Mouse (Mus musculus): Measurements from ENCODE around the gene Zscan2.
"Not testable (repeated sequence)": the region's sequence is repeated elsewhere in the genome, so short reads cannot be mapped to it uniquely, and the experiment has no call there.

Gene Zscan2

GRCm38 (mm10) chr7:80860729-80861274, at the start of gene Zscan2:
Zscan2 (plus strand) TSS chr7:80860920.
- ATAC-seq (ENCODE audit: low TSS enrichment), result peak; percentile 95

GRCm38 (mm10) chr7:80813397-80813796, 47.3 kb upstream of the Zscan2 start:
- no peak for ATAC-seq (ENCODE audit: low TSS enrichment)

DNA sequence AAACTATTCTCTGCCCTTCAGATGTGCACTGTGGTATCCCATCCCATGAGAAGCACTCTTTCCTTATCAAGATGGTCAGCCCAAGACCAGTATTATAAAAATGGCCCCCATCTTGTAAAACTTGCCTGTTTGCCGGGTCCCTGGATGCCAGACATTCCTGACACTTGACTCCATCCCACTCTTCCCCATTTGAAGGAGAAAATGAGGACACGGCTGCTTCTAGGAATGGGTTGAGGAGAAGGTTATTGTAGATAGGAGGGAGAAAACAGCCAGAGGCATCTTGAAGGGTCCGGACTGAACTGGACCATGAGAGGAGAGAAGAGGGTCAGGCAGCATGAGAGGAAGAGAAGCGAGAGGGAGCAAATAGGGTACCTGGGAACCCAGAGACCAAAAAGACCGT, 44.1 kb upstream of the Zscan2 start:
- no peak for ATAC-seq (ENCODE audit: low TSS enrichment)

DNA sequence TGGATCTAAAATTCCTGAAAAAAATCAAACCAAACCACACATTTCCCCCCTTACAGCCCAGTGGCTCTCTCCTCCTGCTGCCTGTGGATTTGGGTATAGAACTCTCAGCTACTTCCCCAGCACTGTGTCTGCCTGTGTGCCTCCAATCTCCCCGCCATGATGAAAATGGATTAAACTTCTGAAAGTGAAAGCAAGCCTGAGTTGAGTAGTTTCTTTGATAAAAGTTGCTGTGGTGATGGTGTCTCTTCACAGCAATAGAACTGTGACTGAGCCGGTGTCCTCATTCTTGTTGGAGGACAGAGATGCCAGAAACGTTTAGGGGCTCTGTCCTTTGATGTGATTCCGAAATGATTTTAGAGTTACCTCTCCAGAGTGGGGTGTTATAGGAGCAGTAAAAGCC, 39.9 kb upstream of the Zscan2 start:
- no peak for ATAC-seq (ENCODE audit: low TSS enrichment)

DNA sequence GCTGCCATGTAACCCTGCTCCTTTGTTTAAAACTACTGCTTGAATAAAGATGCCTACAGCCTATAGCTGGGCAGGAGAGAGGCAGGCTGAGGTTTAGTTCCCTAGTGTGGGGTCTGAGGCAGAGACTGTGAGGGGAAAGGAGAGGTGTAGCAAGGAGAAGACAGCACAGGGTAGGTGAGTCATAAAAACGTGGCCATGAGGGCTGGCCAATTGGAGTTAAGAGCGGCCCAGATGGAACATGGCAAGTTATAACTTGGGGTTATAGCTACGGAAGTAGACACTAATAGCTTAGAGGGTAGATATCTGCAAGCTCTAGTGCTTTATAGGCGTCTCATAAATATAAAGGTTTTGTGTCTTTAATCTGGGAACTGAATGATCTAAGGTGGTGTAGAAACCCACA, 37.5 kb upstream of the Zscan2 start:
- ATAC-seq (ENCODE audit: low TSS enrichment), result no peak

DNA sequence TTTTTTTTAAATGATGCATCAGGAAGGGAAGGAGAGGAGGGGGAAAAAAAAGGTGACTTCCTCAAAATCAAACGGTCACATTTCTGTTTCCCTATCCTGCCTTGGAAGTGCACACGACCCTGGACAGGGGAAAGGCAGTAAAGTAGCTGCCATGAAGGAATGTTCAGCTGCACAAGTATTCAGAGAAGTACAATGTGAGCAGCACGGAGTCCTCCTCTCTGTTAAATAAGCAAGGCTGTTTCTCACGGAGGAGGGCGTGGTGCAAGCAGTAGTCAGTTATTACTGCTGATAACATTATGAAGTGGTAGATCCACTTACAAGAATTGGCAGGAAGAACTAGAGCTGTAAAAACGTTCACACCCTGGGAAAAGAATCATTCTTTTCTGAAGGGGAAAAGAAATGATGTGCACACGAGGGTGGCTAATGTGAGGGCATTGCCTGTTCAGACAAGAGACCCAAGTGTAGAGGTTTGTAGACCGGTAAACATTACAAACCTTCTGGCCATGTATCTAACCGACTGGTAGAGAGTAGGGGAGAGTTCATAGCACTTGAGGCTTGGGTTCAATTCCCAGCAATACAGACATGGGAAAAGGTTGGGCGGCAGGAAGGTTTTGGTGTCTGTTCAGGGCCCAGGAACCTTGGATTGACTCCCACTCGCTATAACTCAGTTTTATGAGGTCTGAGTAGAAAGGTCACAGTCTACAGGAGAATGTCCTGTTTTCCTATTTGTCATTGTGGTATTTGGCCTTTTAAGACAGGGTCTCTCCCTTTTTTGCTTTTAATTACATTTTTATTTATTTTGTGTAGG, 36.6 kb upstream of the Zscan2 start:
- ATAC-seq (ENCODE audit: low TSS enrichment), result no peak

- no peak for ATAC-seq (ENCODE audit: low TSS enrichment)
These were observed 34.8 kb upstream of the Zscan2 start, which contains the start of gene Iqgap1 for GRCm38 (mm10) chr7:80825843-80826403. Iqgap1 (minus strand) TSS chr7:80825974.

- no peak for ATAC-seq (ENCODE audit: low TSS enrichment)
These were observed 32.4 kb upstream of the Zscan2 start for GRCm38 (mm10) chr7:80828146-80828860.

- no peak for ATAC-seq (ENCODE audit: low TSS enrichment)
These were observed 30.4 kb upstream of the Zscan2 start for GRCm38 (mm10) chr7:80830193-80830803.

- ATAC-seq (ENCODE audit: low TSS enrichment), result no peak
These were observed 28.5 kb upstream of the Zscan2 start for GRCm38 (mm10) chr7:80832191-80832590.

GRCm38 (mm10) chr7:80832996-80833650, 27.6 kb upstream of the Zscan2 start:
- not testable (repeated sequence) for ATAC-seq (ENCODE audit: low TSS enrichment)

DNA sequence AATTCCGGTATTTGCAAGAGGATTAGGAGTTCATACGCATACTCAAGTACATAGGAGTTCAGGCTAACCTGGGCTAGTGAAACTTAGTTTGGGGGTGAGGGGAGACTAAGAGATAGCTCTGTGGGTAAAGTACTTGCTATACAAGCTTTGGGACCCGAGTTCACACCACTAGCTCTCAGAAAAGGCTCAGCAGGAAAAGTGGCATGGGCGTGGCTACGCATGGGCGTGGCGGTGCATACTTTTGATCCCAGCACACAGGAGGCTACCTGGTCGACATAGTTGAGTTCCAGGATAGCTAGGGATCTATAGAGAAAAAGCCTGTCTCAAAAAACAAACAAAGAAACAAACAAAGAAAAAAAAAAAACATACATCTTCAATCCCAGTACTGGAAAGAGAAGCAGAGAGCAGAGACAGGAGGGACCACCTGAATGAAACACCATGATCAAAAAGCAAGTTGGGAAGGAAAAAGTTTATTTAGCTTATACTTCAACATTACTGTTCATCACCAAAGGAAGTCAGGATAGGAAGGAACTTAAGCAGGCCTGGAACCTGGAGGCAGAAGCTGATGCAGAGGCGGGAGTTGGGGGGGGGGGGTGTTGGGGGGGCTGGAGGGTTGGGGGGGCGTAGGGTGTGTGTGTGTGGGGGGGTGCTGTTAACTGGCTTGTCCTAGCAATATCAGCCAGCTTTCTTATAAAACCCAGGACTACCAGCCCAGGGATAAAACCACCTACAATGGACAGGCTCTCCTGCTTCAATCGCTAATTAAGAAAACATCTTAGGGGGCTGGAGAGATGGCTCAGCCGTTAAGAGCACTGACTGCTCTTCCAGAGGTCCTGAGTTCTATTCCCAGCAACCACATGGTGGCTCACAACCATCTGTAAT, 26.8 kb upstream of the Zscan2 start:
- ATAC-seq (ENCODE audit: low TSS enrichment), result no peak

GRCm38 (mm10) chr7:80835984-80836652, 24.6 kb upstream of the Zscan2 start:
- no peak for ATAC-seq (ENCODE audit: low TSS enrichment)

DNA sequence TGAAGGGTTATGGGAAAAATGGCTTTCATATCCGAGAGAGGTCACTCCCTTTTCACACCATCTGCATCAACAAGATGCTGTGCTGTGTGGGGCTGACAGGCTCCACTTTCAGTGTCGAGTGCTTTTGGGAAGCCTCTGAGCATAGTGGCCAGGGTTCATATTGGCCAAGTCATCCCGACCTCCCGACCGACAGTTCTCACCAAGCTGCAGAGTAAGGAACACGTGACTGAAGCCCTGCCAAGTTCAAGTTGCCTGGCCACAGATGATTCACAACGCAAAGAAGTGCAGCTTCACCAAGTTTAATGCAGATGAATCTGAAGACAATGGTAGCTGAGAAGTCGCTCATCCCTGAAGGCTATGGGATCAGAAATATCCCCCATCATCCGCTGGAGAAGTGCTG, 23.0 kb upstream of the Zscan2 start:
- ATAC-seq (ENCODE audit: low TSS enrichment), result no peak

- ATAC-seq (ENCODE audit: low TSS enrichment), result no peak
These were observed 22.5 kb upstream of the Zscan2 start for GRCm38 (mm10) chr7:80838247-80838646.

DNA sequence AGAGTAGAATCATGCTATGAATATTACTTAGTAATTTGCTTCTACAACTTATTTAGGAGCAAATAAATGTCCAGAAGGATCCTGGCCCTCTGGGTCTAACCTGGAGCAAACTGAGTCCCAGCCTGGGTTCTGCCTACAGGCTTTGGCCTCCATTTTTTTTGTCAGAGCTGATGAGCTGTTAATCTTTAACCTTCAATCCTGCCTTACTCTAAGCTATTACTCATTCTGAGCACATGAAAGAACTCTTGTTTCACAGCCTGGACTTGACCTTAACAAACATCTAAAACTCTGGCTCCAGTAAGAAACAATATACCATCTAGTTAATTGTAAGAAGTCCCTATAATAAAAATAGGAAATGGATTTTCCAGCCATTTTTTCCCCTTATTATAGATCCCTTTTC, 21.0 kb upstream of the Zscan2 start:
- ATAC-seq (ENCODE audit: low TSS enrichment), result no peak

DNA sequence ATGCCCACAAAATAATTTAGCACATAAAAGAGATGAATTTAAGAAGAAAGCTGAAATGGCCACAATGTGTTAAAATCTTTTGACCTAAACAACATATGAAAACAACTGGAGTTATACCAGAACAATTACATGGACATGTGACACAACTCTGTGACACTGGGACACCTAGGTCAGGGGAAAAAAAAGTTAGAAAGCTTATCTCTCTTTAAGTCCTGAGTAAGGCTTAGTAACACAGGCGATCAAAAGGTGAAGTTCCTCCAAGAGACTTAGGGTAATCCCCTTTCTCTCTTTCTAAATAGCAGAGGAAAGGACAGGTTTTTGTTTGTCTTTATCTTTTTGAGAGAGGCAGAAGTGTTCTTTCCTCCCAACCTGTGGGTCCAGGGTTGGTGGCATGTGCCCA, 20.5 kb upstream of the Zscan2 start:
- no peak for ATAC-seq (ENCODE audit: low TSS enrichment)

GRCm38 (mm10) chr7:80840937-80841336, 19.8 kb upstream of the Zscan2 start:
- ATAC-seq (ENCODE audit: low TSS enrichment), result peak; percentile 81; the same call in 1 of the 2 replicates

GRCm38 (mm10) chr7:80842132-80842531, 18.6 kb upstream of the Zscan2 start:
- no peak for ATAC-seq (ENCODE audit: low TSS enrichment)

DNA sequence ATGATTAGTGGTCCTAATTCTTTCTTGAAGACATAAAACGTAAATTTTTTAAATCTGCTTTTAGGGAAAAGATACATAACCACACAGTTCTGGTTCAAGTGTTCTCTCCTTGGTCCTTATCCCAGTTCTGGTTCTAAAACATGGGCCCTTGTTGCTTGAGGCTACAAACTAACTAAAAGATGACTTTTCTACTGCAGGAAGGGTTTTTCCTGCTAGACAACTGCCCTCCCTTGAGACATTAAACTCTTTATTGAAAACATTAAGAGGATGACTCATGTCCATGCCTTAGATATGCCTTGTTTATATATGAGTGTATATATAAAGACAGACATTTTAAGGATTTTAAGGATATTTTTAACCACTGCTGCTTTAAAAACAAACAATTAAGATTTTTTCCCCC, 17.5 kb upstream of the Zscan2 start:
- ATAC-seq (ENCODE audit: low TSS enrichment), result no peak
